Mouse (Mus musculus) thymus, adult 2 months (tissue): ENCODE results near the gene Dsn1. TPM values are rescaled to one million over a fixed set of nuclear protein-coding genes. Genes with fewer than 3 reads are reported as not detected.

ENCODE experiments used
- DNase-seq: peaks from one replicate; pipeline ENCODE4 v3.0.0; 2021
- H3K27ac ChIP-seq: fragments of 200-500 bp; 2 replicates; pipeline ENCODE4 v1.5.1; 2012; ENCODE audit warnings: low read length, control low read depth; ENCODE audit not compliant: control insufficient read depth, insufficient read depth
- H3K27me3 ChIP-seq: fragments of 200-500 bp; 2 replicates; pipeline ENCODE4 v1.6.1; 2012; ENCODE audit warnings: mild to moderate bottlenecking, low read length, moderate library complexity, mixed read lengths; ENCODE audit not compliant: control insufficient read depth, insufficient read depth
- H3K36me3 ChIP-seq: fragments of 200-500 bp; 2 replicates; pipeline ENCODE4 v1.6.1; 2012; ENCODE audit warnings: mild to moderate bottlenecking, low read length, moderate library complexity; ENCODE audit not compliant: control insufficient read depth, insufficient read depth
- H3K4me1 ChIP-seq: fragments of 200-500 bp; replicated peaks from 2 replicates; pipeline ENCODE4 v1.6.1; 2012; ENCODE audit warnings: low read length; ENCODE audit not compliant: control insufficient read depth, insufficient read depth
- H3K4me3 ChIP-seq: fragments of 200-500 bp; 2 replicates; pipeline ENCODE4 v1.5.1; 2012; ENCODE audit warnings: mild to moderate bottlenecking, low read length, control low read depth, moderate library complexity; ENCODE audit not compliant: control insufficient read depth, insufficient read depth
- CTCF ChIP-seq: fragments of 200-500 bp; IDR thresholded peaks from 2 replicates; pipeline ENCODE4 v1.5.1; 2012; ENCODE audit warnings: mild to moderate bottlenecking, control low read depth, low read length, moderate library complexity, borderline replicate concordance; ENCODE audit not compliant: control insufficient read depth, poor library complexity, insufficient read depth; ENCODE audit errors: extremely low read depth
- POLR2A ChIP-seq: fragments of 200-500 bp; IDR thresholded peaks from 2 replicates; pipeline ENCODE4 v1.6.1; 2012; ENCODE audit warnings: mild to moderate bottlenecking, low read length, control low read depth, moderate library complexity; ENCODE audit not compliant: control insufficient read depth, poor library complexity, insufficient read depth; ENCODE audit errors: extremely low read depth
- WGBS: fragments of 180-500 bp; shearing (Covaris S2); methylation state at CpG from one replicate; pipeline ENCODE4 v1.1.7; 2018; 5-methylcytosine and 5-hydroxymethylcytosine counted together
- polyA plus RNA-seq: library from polyadenylated mRNA; depleted of rRNA; stranded (reverse); fragments of >200 nt; gene quantifications from 2 replicates; pipeline ENCODE4 v1.2.3, GENCODE M21; 2012

Gene Dsn1
- polyA plus RNA-seq, 1 experiment = 11.9 TPM

- TF ChIP-seq CTCF = peak; percentile 74; the same call in 1 of the 2 replicates
- TF ChIP-seq POLR2A = peak; percentile 80
- Histone ChIP-seq H3K36me3 (no peaks in the 10 kb centered on the region), H3K4me3 (peak within 1 kb of the TSS; percentile 83), H3K27ac (no peak within 1 kb of the TSS), H3K27me3 (no peaks in the 10 kb centered on the region), H3K4me1 (peaks cover 7% of the 10 kb centered on the region)
- under 1% methylated on average over 66 of the region's 66 CpGs for WGBS
- peak; percentile 96 for DNase-seq
Measured at GRCm38 (mm10) chr2:156991470-156992319, 15.3 kb downstream of the Dsn1 start, which contains the start of gene Ndrg3. Gene Ndrg3, minus strand, starts transcription at chr2:156992056.

GRCm38 (mm10) chr2:156990727-156991431 lies 16.1 kb downstream of the Dsn1 start:
- DNase-seq = peak; percentile 32
- Histone ChIP-seq H3K36me3 (no peaks in the 10 kb centered on the region), H3K27ac (no peak overlapping the region), H3K4me3 (peak overlapping the region; percentile 83), H3K4me1 (peaks cover 7% of the 10 kb centered on the region), H3K27me3 (no peaks in the 10 kb centered on the region)
- WGBS = 22% methylated on average over 16 of the region's 16 CpGs
- TF ChIP-seq POLR2A = no peak
- TF ChIP-seq CTCF = no peak

- Histone ChIP-seq H3K4me1 (peaks cover 9% of the 10 kb centered on the region), H3K27me3 (no peaks in the 10 kb centered on the region), H3K36me3 (no peaks in the 10 kb centered on the region), H3K4me3 (no peak overlapping the region), H3K27ac (no peak overlapping the region)
- TF ChIP-seq CTCF (no peak), POLR2A (no peak)
- WGBS = 86% methylated on average over 3 of the region's 3 CpGs
- no peak for DNase-seq
Measured at GRCm38 (mm10) chr2:156987316-156987715, 19.6 kb downstream of the Dsn1 start.

GRCm38 (mm10) chr2:156982864-156983263 lies 24.1 kb downstream of the Dsn1 start:
- DNase-seq = no peak
- Histone ChIP-seq H3K4me3 (no peak overlapping the region), H3K36me3 (no peaks in the 10 kb centered on the region), H3K27me3 (no peaks in the 10 kb centered on the region), H3K4me1 (peaks cover 2% of the 10 kb centered on the region; the same call in 1 of the 2 replicates), H3K27ac (no peak overlapping the region)
- 90% methylated on average over 2 of the region's 2 CpGs for WGBS
- TF ChIP-seq CTCF (no peak), POLR2A (no peak)

- H3K4me1 ChIP-seq = peaks cover 2% of the 10 kb centered on the region; the same call in 1 of the 2 replicates
- 93% methylated on average over 4 of the region's 4 CpGs for WGBS
- H3K4me3 ChIP-seq = no peak overlapping the region
- TF ChIP-seq POLR2A = no peak
- no peak for TF ChIP-seq CTCF
- H3K36me3 ChIP-seq = no peaks in the 10 kb centered on the region
- H3K27ac ChIP-seq = no peak overlapping the region
- no peaks in the 10 kb centered on the region for H3K27me3 ChIP-seq
- DNase-seq = no peak
Measured at GRCm38 (mm10) chr2:156981291-156981690, 25.7 kb downstream of the Dsn1 start.

- 69% methylated on average over 2 of the region's 2 CpGs for WGBS
- Histone ChIP-seq H3K36me3 (no peaks in the 10 kb centered on the region), H3K4me1 (peaks cover 6% of the 10 kb centered on the region; the same call in 1 of the 2 replicates), H3K4me3 (no peak overlapping the region), H3K27ac (no peak overlapping the region), H3K27me3 (no peaks in the 10 kb centered on the region)
- DNase-seq = no peak
- TF ChIP-seq CTCF = no peak
- TF ChIP-seq POLR2A = no peak
Measured at GRCm38 (mm10) chr2:156980059-156980458, 26.9 kb downstream of the Dsn1 start.
